Mouse (Mus musculus) A20 (cell line): ENCODE measurements around the gene Ugt1a10.
"Not testable (repeated sequence)": the region's sequence is repeated elsewhere in the genome, so short reads cannot be mapped to it uniquely, and the experiment has no call there.

Experiments used
- DNase-seq: peaks from one replicate; pipeline ENCODE4 v3.0.0-alpha.2; 2011; ENCODE audit warnings: low read depth, low spot score

The Ugt1a10 gene

DNA sequence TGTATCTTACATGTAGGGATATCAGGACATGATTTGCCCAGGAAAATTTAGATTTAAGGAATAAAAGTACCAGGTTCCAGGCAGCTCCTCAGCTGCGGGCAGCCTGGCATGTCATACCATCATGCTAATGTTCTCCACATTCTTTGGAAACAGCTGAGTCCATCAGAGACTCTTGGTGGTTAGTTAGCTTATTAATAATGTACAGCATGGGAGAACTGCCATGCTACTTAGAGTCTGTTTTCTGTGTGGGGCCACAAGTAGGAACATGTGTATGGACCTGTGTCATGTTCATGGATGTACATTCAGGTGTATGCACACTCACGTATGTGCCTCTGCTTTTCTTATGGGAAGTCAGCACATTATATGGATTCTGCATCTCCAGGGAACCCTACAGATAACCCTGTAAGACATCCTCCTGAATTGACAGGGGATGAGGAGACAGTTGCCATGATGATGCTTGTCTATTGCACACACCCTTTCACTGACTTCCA is 159.3 kb downstream of the Ugt1a10 start:
- DNase-seq: peak; percentile 18

GRCm38 (mm10) chr1:88215466-88216380 is 160.5 kb downstream of the Ugt1a10 start:
- peak; percentile 5 for DNase-seq

GRCm38 (mm10) chr1:88216551-88216950 is 161.4 kb downstream of the Ugt1a10 start:
- no peak for DNase-seq

GRCm38 (mm10) chr1:88217144-88217543 is 162.0 kb downstream of the Ugt1a10 start:
- no peak for DNase-seq

GRCm38 (mm10) chr1:88217576-88217975 is 162.4 kb downstream of the Ugt1a10 start:
- no peak for DNase-seq

DNA sequence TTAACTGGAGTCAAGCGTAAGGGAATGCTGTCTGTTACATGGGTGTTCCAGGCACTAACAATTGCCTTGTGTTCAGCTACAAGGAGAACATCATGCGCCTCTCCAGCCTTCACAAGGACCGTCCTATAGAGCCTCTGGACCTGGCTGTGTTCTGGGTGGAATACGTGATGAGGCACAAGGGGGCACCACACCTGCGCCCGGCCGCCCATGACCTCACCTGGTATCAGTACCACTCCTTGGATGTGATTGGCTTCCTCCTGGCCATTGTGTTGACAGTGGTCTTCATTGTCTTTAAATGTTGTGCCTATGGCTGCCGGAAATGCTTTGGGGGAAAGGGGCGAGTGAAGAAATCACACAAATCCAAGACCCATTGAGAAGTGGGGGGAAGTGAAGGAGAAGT is 162.9 kb downstream of the Ugt1a10 start:
- DNase-seq: peak; percentile 9

GRCm38 (mm10) chr1:88218591-88218990 is 163.4 kb downstream of the Ugt1a10 start:
- DNase-seq: peak; percentile 1

- DNase-seq: no peak
Measured at GRCm38 (mm10) chr1:88219054-88219453, 163.9 kb downstream of the Ugt1a10 start.

DNA sequence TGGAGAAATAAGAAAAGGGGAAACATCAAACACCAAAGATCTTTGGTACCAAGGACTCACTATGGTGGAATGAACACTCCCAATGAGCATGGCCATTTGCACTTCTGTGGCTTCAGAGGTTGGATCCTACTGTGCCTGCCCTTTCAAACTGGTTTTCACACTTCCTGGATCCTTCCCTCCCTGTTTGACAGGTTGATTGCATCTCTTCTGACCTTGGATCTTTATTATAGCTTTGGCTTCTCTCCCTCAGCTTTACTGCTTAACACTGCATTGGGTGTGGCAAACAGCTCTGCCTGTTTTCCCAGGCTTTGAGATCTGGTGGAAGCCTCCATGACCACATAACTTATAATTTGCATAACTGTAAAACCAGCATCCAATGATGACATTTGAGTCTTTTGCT is 165.1 kb downstream of the Ugt1a10 start:
- DNase-seq: no peak

GRCm38 (mm10) chr1:88222216-88222615 is 167.0 kb downstream of the Ugt1a10 start:
- peak; percentile 17 for DNase-seq

GRCm38 (mm10) chr1:88223011-88223515 is 167.9 kb downstream of the Ugt1a10 start:
- peak; percentile 28 for DNase-seq

DNA sequence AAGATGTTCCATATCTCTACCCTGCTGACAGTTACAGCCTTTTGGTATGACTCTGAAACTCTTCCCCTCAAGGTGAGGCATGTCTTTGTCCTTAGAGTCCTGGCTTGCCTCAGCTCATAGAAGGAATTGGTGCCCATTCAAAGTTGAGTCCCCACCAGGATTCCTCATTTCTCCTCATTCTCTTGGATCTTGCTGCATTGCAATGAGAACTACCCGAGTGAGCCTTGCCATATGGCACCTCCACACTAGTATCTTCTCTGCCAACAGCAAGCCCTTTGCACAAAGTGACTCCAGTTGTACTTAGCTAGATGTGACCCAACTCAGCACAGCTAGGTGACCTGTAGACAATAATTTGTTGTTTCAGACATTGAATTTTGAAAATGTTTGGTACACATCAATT is 168.4 kb downstream of the Ugt1a10 start:
- no peak for DNase-seq

DNA sequence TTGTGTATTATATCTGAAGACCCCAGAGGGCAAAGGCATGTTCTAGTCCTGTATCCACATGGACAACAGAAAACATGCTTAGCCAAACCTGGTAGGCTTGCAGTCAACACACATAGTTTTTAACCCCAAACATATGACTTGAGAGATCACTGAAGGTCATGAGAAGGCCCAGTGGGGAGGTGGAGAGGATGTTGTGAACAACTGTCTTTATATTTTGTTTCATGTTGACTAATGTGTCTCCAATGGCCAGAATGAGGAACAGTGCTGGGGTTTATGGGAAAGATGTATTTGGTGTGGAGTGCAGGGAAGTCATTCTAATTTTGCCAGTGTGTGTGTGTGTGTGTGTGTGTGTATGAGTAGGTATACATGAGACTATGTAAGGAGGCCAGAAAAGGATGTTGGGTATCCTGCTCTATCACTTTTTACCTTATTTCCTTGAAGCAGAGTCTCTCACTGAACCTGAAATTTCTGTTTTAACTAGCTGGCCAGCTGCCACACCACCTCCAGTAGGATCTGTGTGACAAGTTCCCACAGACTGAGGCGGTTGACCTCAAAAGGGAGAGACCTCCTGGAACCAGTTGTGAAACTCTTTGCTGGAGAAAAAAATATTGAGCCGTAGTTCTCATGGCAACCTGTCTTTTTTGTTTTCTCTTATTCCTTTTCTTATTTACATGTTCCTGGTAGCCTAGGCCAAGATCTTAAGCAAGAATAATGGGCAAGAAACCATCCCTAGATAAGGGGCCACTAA is 169.0 kb downstream of the Ugt1a10 start:
- no peak for DNase-seq

GRCm38 (mm10) chr1:88225301-88225700 is 170.1 kb downstream of the Ugt1a10 start:
- not testable (repeated sequence) for DNase-seq

DNA sequence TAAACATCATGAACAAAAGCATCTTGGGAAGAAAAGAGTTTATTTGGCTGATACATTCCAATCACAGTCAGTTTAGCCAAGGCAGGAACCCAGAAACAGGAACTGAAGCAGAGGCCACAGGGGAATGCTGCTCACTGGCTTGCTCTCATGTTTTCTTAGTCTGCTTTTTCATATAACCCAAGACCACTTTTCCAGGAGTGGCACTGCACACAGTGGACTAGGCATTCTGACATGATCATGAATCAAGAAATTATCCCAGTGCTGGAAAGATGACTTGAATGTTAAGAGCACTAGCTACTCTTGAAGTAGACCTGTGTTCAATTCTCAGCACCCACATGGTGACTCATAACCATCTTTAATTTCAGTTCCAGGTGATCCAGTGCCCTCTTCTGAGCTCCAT is 170.6 kb downstream of the Ugt1a10 start:
- no peak for DNase-seq

- DNase-seq: no peak
Measured at GRCm38 (mm10) chr1:88226670-88227379, 171.6 kb downstream of the Ugt1a10 start, which contains the start of gene Mroh2a. Mroh2a (plus strand) TSS chr1:88226986.

DNA sequence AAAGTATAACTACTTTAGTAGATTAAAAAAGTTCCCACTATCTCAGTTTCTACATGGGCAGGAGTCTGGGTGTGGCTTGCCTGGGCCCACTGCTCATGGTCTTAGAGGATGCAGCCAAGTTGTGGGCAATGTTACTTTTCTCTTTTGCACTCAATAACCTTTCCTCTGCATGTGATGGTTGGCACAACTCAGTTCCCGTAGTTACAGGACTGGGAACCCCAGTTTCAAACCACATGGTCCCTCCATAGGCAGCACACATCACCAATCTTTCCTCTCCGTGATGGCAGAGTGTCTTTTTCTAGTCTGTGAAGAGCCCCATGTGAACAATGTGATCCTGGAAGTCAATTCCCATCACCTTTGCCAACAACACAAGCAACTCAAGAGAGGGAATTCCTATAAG is 172.3 kb downstream of the Ugt1a10 start:
- DNase-seq: no peak

DNA sequence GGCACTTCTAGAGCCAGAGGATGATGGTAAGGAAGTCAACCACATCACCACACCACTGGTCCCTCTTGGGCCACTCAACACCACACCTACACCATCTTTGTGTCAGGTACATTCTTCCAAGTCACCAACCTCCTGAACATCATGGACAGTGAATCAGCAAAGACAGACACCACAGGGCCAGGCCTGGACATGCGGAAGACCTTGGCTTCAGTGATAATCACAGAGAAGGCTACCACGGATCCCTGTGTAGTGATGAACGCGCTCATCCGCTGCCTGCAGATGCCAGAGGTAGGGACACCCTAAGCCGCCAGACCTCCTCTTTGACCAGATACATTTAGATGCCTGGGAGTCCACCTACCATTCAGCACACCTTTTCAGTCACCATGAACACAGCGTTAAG is 172.9 kb downstream of the Ugt1a10 start:
- DNase-seq: no peak

- DNase-seq: no peak
Measured at GRCm38 (mm10) chr1:88229566-88229965, 174.4 kb downstream of the Ugt1a10 start.

DNA sequence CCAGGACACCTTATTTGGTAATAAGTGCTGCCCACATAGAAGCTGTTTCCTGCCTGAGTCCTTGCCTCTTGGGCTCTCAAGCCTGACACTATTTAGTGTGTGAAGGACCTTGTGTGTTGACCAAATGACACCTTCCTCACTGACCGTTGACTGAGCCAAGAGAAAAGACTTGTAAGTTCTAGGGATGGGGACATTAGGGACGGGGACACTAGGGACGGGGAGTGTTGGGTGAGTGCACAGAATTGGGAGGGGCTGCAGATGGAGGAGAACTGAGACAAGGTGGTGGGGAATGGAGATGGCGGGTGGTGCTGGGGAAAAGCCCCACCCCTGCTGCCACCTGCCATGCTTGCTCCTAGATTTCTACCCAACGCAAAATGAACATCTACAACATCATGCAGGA is 174.8 kb downstream of the Ugt1a10 start:
- no peak for DNase-seq

DNA sequence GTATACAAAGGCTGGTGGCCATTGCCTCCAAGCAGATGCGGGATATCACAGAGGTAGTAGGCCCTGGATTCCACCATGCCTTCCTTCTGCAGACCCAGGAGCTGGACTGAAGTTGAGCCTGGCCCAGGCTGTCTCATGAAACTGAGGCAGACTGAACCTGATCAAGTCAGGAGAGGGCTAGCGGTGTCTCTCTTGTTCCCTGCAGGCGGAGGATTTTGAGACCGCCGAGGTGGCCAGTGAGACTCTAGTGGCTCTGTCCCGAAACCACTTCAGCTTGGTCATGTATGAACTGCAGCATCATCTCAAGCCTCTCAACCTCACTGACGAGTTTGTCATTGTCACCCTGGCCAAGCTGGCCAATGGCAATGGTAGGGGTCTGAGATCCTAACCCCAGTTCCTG is 175.2 kb downstream of the Ugt1a10 start:
- DNase-seq: no peak
